Mouse (Mus musculus): ENCODE results near the gene Fat1.

DNA sequence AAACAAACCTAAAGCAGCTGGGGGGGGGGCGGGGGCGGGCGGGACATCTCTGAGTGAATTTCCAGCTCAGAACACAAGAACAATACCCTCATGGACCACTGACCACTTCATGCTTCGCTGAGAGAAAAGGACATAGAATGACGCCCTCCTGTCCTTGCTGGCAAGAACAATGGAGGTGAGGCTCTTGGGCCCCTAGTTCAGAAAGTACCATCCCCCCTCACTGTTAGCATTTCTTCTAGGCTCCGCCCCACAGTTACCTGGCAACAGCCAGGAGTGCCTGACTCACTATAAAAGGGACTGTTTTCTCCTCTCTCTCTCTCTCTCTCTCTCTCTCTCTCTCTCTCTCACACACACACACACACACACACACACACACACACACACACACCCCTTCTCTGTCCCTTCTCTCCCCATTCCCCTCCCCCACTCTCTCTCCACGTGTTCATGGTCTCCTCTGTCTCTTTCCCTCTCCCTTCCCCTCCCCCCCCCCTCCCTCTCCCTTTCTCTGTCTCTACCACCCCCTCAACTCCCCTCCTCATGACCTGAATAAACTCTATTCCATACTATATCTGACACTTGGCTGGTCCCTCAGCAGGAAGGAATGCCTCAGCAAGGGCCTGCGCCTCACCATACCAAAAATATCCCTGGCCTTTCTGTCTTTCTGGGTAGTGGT, 129.1 kb downstream of the Fat1 start:
- TF ChIP-seq POLR2A (IDR thresholded peaks at IDR 0.05; ENCODE audit: insufficient read length, low read depth) (no peak), USF1 (IDR thresholded peaks at IDR 0.05; ENCODE audit: low read depth) (no peak), MYOD1 (IDR thresholded peaks at IDR 0.05; ENCODE audit: control insufficient read depth in 1 of 3, insufficient read length in 2 of 3, low read depth in 2 of 3) (no peak), TCF3 (IDR thresholded peaks at IDR 0.05; ENCODE audit: insufficient read length, low read depth) (no peak)

Measured in myocyte (in vitro differentiated cells).